Mouse (Mus musculus): ENCODE data around the gene Tmem179b.

The Tmem179b gene

DNA sequence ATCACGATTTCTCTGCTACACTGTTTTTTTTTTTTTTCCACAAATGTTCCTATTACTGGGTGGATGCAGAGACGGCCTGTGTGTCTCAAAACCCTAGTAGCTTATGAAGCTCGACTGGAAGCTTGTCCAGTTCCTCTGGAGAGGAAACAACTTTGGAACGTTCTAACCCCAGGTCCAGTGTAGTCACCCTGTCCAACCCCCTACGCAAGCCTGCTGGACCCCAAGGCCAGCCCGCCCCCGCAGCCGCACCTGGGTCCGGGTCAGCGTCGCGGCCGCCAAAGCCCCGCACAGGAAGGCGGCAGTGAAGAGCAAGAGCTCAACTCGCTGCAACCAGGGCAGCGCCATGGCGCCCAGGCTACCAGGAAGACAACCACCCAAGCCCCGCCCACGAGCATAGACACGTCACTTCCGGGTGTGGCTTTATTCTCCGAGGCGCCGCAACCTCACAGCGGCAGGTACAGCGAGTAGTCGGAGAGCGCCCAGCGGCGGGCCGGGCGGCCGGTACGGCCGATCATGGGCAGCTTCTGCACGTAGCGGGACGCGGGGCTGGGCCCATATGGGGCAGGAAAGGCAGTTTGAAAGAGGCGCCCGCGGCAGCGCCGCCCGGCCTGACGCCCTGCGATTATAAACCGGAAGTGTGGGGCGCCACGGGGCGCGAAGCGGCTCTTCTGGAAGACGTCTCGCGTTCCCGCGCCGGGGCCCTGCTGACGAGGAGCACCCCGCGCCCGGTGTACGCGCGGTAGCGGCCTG is at the start of gene Tmem179b:
Gene Tmem179b (minus strand): TSS at position 382 of the 750 bp plus-strand sequence.
- DNase-seq (ENCODE audit: low spot score in 2 of 2): peak; percentile 95 to 96

DNA sequence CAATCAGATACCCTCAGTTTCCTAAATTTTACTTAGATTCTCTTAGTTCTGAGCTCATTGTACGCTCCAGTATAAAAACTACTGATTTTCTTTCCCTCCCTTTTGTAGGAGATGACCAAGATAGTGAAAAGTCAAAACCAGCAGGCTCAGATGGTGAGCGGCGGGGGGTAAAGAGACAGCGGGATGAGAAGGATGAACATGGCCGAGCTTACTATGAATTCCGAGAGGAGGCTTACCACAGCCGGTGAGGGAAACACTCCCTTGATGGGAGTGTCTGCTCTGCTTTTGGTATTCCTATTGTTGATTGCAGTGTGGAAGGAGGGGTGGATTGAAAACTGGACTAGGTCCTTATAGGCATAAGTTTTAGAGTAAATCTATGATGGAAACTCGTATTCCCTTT is 48.4 kb upstream of the Tmem179b start:
- no peak for DNase-seq (ENCODE audit: low spot score in 2 of 2)

DNA sequence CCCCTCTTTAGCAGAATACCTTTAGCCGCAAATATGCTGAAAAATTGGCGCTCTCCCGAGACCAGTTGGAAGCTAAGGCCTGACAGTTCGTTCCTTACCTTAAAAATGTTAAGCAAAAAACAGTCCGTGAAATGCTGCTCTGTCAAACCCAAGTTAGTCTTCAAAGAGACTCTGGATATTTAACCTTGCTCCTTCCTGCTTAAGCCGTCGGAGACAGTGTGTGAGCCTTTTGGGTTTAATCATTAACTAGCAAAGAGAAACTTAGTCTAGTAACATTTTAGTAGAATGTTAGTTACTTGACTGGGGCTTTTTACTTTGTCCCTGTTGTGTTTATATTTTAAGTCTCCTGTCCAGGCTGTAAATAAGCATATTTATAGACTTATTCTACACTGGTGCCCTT is 46.9 kb upstream of the Tmem179b start:
- no peak for DNase-seq (ENCODE audit: low spot score in 2 of 2)

GRCm38 (mm10) chr19:8820424-8820956 is 46.2 kb upstream of the Tmem179b start:
- DNase-seq (ENCODE audit: low spot score in 2 of 2): no peak

- peak; percentile 99 to 100 for DNase-seq (ENCODE audit: low spot score in 2 of 2)
Observed at GRCm38 (mm10) chr19:8819596-8820423, 45.5 kb upstream of the Tmem179b start, which contains the start of gene Hnrnpul2. TSS of gene Hnrnpul2 (plus strand) at chr19:8820010.

- peak; percentile 94 to 97 for DNase-seq (ENCODE audit: low spot score in 2 of 2)
Observed at GRCm38 (mm10) chr19:8818801-8819595, 44.7 kb upstream of the Tmem179b start, which contains the start of gene Ttc9c. TSS of gene Ttc9c (minus strand) at chr19:8819333.

DNA sequence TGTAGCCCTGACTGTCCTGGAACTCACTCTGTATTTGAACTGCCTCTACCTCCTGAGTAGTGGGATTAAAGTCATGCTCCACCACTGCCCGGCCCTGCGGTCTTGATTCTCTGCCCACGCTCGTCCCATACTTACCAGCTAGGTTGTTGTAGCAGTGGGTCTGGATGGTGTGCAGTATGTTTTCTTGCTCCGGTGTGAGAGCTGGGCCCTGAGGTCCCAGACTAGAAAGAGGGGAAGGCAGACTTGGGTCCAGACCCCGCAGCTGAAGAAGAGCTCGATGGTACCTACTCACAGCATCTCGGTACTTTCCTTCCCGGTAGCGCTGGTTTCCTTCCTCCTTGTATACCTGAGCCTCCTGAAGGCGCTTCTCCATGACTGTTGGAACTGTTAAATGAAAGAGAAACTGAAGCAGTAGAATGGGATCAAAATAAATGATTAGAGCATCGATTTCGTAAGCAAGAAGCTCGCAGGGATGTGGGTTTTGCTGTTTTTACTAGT is 44.1 kb upstream of the Tmem179b start:
- DNase-seq (ENCODE audit: low spot score in 2 of 2): no peak

GRCm38 (mm10) chr19:8817001-8817400 is 42.7 kb upstream of the Tmem179b start:
- DNase-seq (ENCODE audit: low spot score in 2 of 2): no peak

- no peak for DNase-seq (ENCODE audit: low spot score in 2 of 2)
Observed at GRCm38 (mm10) chr19:8815812-8816211, 41.5 kb upstream of the Tmem179b start.

GRCm38 (mm10) chr19:8806810-8807209 is 32.5 kb upstream of the Tmem179b start:
- DNase-seq (ENCODE audit: low spot score in 2 of 2): peak; percentile 50 to 63

GRCm38 (mm10) chr19:8803879-8804660 is 29.8 kb upstream of the Tmem179b start:
- no peak for DNase-seq (ENCODE audit: low spot score in 2 of 2)

DNA sequence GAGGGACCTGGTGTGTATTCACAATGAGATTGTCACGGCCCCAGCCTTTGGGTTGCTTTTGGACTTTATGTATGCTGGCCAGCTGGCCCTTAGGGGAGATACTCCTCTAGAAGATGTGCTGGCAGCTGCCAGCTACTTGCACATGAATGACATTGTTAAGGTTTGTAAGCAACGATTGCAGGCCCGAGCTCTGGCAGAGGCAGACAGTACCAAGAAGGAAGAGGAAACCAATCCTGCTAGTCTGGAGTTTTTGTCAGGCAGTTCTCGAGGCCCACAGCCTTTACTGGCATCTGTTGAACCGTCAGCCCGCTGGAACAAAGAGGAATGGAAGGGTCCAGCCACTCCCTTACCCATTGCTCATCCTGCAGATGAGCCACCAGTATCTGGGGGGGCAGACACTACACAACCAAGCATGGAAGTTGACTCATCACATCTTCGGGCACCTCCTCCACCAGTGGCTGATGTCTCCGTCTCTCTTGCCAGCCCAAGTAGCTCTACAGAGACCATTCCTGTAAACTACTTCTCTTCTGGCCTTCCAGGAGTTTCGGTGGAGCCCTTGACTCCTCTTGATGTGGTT is 29.0 kb upstream of the Tmem179b start:
- no peak for DNase-seq (ENCODE audit: low spot score in 2 of 2)

- DNase-seq (ENCODE audit: low spot score in 2 of 2): peak; percentile 96 to 98
Observed at GRCm38 (mm10) chr19:8802130-8802821, 28.0 kb upstream of the Tmem179b start, which contains the start of gene Zbtb3. TSS of gene Zbtb3 (plus strand) at chr19:8802555.

DNA sequence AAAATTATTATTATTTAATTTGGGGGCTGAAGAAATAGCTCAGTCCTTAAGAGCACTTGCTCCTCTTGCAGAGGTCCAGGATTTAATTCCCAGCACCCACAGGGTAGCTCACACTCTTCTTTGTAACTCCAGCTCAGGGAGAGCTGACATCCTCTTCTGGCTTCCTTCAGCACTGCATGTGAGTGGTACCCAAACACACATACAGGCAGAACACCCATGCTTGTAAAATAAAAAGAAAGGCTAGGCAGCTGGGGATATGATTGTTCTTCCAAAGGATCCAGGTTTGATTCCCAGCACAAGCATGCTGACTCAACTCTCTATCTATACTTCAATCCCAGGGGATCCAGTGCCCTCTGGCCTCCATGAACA is 24.7 kb upstream of the Tmem179b start:
- DNase-seq (ENCODE audit: low spot score in 2 of 2): no peak

- DNase-seq (ENCODE audit: low spot score in 2 of 2): peak; percentile 88 to 91
Observed at GRCm38 (mm10) chr19:8798264-8798946, 24.1 kb upstream of the Tmem179b start, which contains the start of gene Polr2g. TSS of gene Polr2g (minus strand) at chr19:8798577.

- no peak for DNase-seq (ENCODE audit: low spot score in 2 of 2)
Observed at GRCm38 (mm10) chr19:8790171-8790570, 15.9 kb upstream of the Tmem179b start.

DNA sequence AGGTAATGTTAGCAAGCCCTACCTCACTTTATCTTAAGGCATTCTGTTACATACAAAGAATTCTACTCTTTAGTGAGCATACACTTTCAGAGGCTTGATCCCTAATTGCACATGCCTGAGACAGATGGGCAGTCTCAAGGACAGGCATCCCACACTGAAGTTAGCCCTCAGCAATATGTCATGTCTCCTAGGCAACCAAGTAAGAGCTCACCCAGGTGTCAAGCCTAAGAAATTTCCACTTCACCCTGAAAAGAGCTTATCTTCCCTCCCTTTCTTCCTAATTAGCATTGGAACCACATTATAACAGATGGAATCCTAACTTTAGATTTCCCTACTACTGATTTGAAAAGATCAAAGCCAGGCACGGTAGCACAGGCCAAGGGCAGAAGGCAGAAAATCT is 14.9 kb upstream of the Tmem179b start:
- no peak for DNase-seq (ENCODE audit: low spot score in 2 of 2)

GRCm38 (mm10) chr19:8788521-8788920 is 14.3 kb upstream of the Tmem179b start:
- DNase-seq (ENCODE audit: low spot score in 2 of 2): no peak
